Mouse (Mus musculus): ENCODE measurements around the gene Pgr15l.

The Pgr15l gene

DNA sequence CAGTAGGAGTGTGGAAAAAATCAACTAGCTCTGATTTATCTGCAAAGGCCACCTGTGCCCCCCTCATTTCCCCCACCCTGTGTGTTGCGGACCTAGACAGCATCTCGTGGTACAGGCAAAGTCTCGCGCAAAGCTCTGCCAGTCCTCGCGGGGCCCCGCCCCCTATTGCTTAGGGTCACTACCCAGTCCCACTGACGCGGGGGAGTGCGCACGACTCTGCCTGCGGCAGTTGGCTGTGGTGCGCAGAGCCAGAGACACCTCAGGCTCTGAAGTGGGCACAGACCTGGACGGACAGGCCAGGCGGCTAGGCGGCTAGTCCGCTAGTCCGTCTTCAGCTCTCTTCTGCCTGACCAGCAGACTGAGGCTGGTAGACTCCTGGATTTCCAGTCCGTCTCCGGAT, at the start of gene Pgr15l:
TSS of gene Pgr15l (plus strand) at position 228 of the 400 bp plus-strand sequence.
- DNase-seq (ENCODE audit: low read depth, low spot score), result no peak

DNA sequence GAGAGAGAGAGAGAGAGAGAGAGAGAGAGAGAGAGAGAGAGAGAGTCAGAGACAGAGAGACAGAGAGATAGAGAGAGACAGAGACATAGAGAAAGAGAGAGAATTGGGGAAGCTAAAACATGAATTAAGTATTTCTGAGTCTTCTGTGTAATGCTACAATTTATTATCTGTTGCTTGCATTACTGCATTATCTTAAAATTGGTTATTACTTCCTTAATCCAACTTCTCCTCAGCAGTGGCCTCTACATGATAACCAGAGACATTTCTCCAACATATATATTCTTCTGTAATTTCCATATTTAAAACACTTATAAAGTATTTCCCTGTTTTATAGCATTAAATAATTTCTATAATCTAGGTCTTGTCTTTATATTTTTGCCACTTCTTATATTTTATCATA, 44.9 kb upstream of the Pgr15l start:
- DNase-seq (ENCODE audit: low read depth, low spot score), result no peak

DNA sequence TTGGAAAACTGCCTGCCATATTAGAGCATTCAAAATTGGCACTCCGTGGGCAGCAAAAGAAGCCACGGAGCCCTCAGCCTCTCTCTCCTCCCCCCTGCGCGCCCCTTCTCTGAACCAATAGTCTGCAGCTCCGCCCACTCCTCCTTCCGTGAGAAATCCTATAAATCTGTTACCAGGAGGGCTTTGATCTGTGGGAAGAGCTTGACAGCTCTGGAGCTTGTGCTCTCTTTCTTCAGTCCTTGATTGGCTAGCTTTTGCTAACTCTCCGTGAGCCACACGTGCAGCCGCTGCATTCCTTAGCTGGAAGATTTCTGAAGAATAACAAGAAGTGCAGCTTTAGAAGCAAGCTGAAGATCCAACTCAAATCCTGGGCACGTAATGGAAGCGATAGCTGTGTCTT, 2.6 kb upstream of the Pgr15l start:
- no peak for DNase-seq (ENCODE audit: low read depth, low spot score)

Data from A20 (cell line).